Mouse (Mus musculus) liver, postnatal 0 days (tissue): ENCODE measurements around the gene Sult1a1.

Experiments used
- CTCF ChIP-seq: sonication (generic); IDR thresholded peaks from 2 replicates; pipeline ENCODE4 v1.5.1; 2016; ENCODE audit warnings: antibody characterized with exemption, low read depth
- EP300 ChIP-seq: IDR thresholded peaks from 2 replicates; pipeline ENCODE4 v1.6.1; 2016; ENCODE audit warnings: antibody characterized with exemption, low read depth, mild to moderate bottlenecking

GRCm38 (mm10) chr7:126693781-126694180 lies 17.5 kb upstream of the Sult1a1 start:
- TF ChIP-seq CTCF (no peak), EP300 (no peak)
